Mouse (Mus musculus): ENCODE data around the gene Borcs6. TPM values are rescaled to one million over a fixed set of nuclear protein-coding genes. Genes with fewer than 3 reads are reported as not detected.
A peak's percentile ranks its signal among the peaks of the same experiment; 100 is the strongest.

The Borcs6 gene
- polyA plus RNA-seq, 1 experiment from 2014 or later, result 3.5 TPM

DNA sequence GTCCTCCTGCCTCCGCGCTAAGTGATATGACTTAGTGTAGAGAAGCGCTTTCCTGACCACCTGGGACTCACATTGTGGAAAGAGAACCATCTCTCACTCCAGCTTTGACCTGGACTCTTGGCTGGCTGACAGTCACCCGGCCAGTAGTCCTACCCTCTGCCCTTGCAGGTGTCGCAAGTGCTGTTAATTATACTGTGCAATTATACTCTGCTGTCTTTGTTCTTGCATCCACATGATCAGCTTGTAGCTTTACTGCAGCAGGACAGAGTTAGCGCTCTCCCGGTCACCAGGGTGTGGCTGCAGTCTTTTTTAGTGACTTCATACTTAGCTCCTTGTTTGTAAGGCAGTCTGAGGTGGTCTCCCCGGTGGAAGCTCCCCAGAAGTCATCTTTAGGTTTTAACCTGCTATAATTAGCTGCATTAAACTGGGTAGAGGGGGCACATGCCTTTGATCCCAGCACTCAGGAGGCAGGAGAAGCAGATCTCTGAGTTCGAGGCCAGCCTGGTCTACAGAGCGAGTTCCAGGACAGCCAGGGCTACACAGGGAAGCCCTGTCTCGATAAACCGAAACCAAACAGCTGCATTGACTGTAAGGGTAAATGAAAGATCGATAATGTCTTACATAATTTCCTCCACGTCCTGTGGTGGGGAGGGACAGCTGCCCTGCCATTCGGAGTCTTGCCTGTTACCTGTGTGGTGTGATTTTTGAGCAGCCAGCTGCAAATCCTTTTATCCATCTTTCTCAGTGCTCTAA is 20.8 kb downstream of the Borcs6 start:
- 74% methylated on average over 15 of the region's 15 CpGs for WGBS (ENCODE audit: insufficient replicate concordance)
- ATAC-seq (ENCODE audit: low read depth), result no peak; the same call in 1 of the 2 replicates
- Histone ChIP-seq H3K27me3 (no peaks in the 10 kb centered on the region), H3K9ac (no peak overlapping the region), H3K9me3 (replicated peaks) (no peaks in the 10 kb centered on the region), H3K27ac (no peak overlapping the region), H3K4me1 (replicated peaks) (peaks cover 7% of the 10 kb centered on the region; the same call in 1 of the 2 replicates), H3K4me3 (replicated peaks) (no peak overlapping the region), H3K36me3 (no peaks in the 10 kb centered on the region), H3K4me2 (no peak overlapping the region)
- no peak for DNase-seq

DNA sequence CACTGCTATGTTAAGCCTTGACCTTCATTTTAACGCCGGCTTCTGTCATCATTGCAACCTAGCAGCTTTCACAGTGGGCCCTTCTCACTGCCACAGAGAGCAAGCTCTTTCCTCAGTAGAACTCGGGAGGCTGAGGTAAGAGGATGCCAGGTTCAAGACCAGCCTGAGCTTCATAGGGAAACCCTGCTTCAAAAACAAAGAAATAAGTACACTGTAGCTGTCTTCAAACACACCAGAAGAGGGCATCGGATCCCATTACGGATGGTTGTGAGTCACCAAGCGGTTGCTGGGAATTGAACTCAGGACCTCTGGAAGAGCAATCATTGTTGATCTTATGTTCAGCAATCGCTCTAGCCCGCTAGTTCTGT is 21.3 kb downstream of the Borcs6 start:
- Histone ChIP-seq H3K27me3 (no peaks in the 10 kb centered on the region), H3K9me3 (replicated peaks) (no peaks in the 10 kb centered on the region), H3K4me1 (replicated peaks) (peaks cover 6% of the 10 kb centered on the region; the same call in 1 of the 2 replicates), H3K4me3 (replicated peaks) (no peak overlapping the region), H3K4me2 (no peak overlapping the region), H3K27ac (no peak overlapping the region), H3K36me3 (no peaks in the 10 kb centered on the region), H3K9ac (no peak overlapping the region)
- DNase-seq (no peak), ATAC-seq (ENCODE audit: low read depth) (no peak)
- WGBS (ENCODE audit: insufficient replicate concordance), result 74% methylated on average over 8 of the region's 8 CpGs

DNA sequence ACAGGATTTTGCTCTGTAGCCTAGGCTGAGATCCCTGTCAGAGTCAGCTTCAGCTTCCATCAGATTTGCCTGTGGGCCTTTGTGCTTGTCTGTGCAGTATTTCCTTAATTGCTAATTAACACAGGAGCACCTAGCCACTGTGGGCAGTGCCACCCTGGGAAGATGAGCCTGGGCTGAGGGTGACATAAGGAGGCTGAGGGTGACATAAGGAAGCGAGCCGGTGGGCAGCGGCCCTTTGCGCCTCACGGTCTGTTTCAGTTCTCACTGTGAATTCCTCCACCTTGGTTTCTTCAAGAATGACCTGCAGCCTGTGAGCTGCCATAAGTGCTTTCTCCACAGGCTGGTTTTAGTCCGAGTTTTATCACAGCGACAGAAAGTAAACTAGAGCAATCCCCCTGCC is 22.1 kb downstream of the Borcs6 start:
- H3K36me3 ChIP-seq, result no peaks in the 10 kb centered on the region
- DNase-seq, result no peak
- no peaks in the 10 kb centered on the region for H3K9me3 ChIP-seq (replicated peaks)
- H3K9ac ChIP-seq, result no peak overlapping the region
- H3K27ac ChIP-seq, result no peak overlapping the region
- no peaks in the 10 kb centered on the region for H3K27me3 ChIP-seq
- H3K4me3 ChIP-seq (replicated peaks), result no peak overlapping the region
- no peak overlapping the region for H3K4me2 ChIP-seq
- H3K4me1 ChIP-seq (replicated peaks), result 0 out of 2 replicates have a peak, but pooled peaks cover 6% of the 10 kb centered on the region
- WGBS (ENCODE audit: insufficient replicate concordance), result 79% methylated on average over 7 of the region's 7 CpGs
- ATAC-seq (ENCODE audit: low read depth), result no peak

DNA sequence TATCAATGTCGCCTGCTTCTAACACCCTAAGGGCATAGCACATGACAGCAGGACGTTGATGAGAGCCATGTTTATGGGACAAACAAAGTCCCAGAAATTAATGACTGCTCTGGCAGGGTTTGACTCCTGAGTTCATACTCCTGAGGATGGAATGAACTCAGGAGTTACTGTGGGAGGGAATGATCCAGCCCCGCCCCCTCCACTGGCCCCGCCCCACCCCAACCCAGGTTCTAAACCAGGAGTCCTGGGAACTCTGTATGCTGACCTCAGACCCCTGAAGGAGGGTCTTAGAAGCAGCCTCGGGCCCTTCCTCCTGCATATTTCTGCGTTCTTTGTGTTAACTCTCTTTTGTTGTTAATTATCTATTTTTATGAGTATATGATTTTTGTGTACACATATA is 26.1 kb downstream of the Borcs6 start:
- no peak overlapping the region for H3K27ac ChIP-seq

DNA sequence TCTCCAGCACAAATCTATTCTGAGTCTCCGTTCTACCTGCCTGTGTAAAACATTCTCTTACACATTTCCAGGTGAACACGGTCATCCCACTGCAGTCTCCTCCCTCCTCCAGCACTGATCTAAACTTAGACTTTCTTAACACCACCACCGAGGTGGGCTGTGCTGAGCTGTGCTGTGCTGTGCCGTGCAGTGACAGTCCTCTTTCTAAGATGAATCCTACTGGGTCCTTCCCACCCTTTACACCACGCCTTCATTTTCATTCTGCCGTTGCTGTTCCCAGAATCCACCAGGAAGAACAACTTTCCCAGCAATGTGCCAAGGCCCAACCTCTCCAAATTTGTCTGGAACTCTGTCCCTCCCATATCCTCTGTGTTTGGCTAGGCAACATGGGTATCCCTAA is 26.9 kb downstream of the Borcs6 start:
- H3K4me2 ChIP-seq, result no peak overlapping the region
- DNase-seq (no peak), ATAC-seq (ENCODE audit: low read depth) (no peak)
- H3K4me3 ChIP-seq (replicated peaks), result no peak overlapping the region
- H3K27me3 ChIP-seq, result no peaks in the 10 kb centered on the region
- H3K27ac ChIP-seq, result no peak overlapping the region
- peaks cover 37% of the 10 kb centered on the region for H3K4me1 ChIP-seq (replicated peaks)
- WGBS (ENCODE audit: insufficient replicate concordance), result 58% methylated on average over 6 of the region's 6 CpGs
- no peaks in the 10 kb centered on the region for H3K9me3 ChIP-seq (replicated peaks)
- H3K9ac ChIP-seq, result no peak overlapping the region
- peaks cover 21% of the 10 kb centered on the region for H3K36me3 ChIP-seq

More for the DNA sequence above, 26.1 kb downstream of the Borcs6 start:
- no peak overlapping the region for H3K4me3 ChIP-seq (replicated peaks)
- no peak overlapping the region for H3K4me2 ChIP-seq
- peaks cover 34% of the 10 kb centered on the region for H3K4me1 ChIP-seq (replicated peaks)
- H3K27me3 ChIP-seq, result no peaks in the 10 kb centered on the region
- WGBS (ENCODE audit: insufficient replicate concordance), result 58% methylated on average over 6 of the region's 6 CpGs
- no peaks in the 10 kb centered on the region for H3K9me3 ChIP-seq (replicated peaks)
- no peak for ATAC-seq (ENCODE audit: low read depth)
- no peak for DNase-seq
- no peak overlapping the region for H3K9ac ChIP-seq
- H3K36me3 ChIP-seq, result peaks cover 13% of the 10 kb centered on the region

DNA sequence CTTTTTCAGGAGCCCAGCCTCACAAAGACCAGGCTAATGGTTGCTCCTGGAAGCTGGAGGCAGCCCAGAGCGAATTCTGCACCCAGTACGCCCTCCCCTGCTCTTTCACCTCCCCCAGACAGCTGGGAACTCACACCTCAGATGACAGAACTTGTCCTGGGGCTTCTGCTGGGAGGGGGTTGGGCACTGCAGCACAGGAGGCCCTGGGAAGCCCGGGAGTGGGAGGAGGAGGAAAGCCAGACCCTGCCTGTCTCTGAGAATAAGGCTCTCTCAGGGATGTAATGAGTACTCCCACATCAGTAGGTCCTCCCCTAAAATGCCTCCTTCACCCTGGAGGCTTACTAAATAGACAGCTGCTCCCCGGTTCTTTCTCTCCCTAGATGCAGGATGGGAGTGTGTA is 27.6 kb downstream of the Borcs6 start:
- Histone ChIP-seq H3K4me1 (replicated peaks) (peaks cover 42% of the 10 kb centered on the region), H3K27me3 (no peaks in the 10 kb centered on the region), H3K4me2 (no peak overlapping the region), H3K27ac (peak overlapping the region; percentile 94; the same call in 1 of the 2 replicates), H3K36me3 (peaks cover 28% of the 10 kb centered on the region), H3K9me3 (replicated peaks) (no peaks in the 10 kb centered on the region), H3K9ac (0 out of 2 replicates have a peak overlapping the region, but pooled peaks have one; percentile 19), H3K4me3 (replicated peaks) (no peak overlapping the region)
- ATAC-seq (ENCODE audit: low read depth), result no peak
- no peak for DNase-seq
- WGBS (ENCODE audit: insufficient replicate concordance), result 56% methylated on average over 4 of the region's 4 CpGs

DNA sequence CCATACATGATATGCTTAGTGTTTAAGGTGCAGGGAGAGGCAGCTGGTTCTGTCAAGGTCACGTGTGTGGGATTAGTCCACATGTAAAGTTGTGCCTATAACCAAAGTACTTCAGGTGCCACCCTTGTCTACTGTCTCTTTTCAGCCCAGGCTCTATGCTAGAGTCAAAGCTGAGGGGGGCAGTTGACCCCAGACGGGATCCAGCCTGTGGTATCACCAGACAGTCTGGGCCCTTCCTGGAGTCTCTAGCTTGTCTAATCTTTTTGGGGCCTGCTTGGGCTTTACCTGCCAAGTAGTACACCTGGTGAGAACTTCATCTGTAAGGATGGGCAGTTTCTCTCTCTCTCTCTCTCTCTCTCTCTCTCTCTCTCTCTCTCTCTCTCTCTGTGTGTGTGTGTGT is 28.1 kb downstream of the Borcs6 start:
- Histone ChIP-seq H3K27me3 (no peaks in the 10 kb centered on the region), H3K36me3 (peaks cover 30% of the 10 kb centered on the region), H3K4me3 (replicated peaks) (peak overlapping the region; percentile 99; the same call in 1 of the 2 replicates), H3K4me1 (replicated peaks) (peaks cover 45% of the 10 kb centered on the region), H3K9me3 (replicated peaks) (no peaks in the 10 kb centered on the region), H3K27ac (peak overlapping the region; percentile 94; the same call in 1 of the 2 replicates), H3K4me2 (peak overlapping the region; percentile 98), H3K9ac (0 out of 2 replicates have a peak overlapping the region, but pooled peaks have one; percentile 19)
- WGBS (ENCODE audit: insufficient replicate concordance), result 58% methylated on average over 2 of the region's 2 CpGs
- DNase-seq (no peak), ATAC-seq (ENCODE audit: low read depth) (no peak)

DNA sequence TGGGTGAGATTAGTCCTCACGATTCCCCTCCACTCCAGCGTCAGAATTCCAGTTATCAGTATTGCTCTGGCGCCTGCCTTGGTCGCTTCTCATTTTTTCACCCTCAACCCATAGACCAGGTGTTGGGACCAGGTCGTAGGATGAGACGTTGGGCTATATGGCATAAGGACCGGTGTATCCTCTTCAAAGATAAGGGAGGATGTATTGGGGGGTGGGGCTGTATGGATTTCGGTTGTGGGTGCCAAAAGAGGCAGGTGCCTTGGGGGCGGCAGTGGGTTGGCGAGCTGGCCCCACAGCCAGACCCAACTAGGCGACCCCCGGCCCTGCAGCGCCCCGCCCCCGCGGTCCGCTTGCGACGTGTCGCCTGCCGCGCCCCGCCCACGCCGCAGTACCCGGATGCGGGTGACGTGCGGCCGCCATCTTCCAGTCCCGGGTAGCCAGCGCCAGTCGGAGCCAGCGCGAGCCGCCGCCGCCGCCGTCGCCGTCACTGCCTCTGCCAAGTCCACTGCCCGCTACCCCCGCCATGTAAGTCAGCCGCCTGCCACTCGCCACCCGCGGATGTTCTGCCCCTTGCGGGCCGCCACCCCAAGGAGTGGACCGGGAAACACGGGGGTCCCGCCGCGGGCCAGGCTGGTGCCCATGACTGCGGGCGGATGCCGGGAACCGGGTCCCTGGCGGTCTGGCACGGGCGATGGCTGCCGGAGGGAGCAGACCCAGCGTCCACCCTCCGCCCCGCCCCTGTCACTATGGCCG is 28.8 kb downstream of the Borcs6 start, which contains the start of gene Vamp2:
Gene Vamp2 (plus strand): TSS at position 388 of the 753 bp plus-strand sequence.
- Histone ChIP-seq H3K36me3 (peaks cover 34% of the 10 kb centered on the region), H3K9ac (peak within 1 kb of the TSS; percentile 100), H3K9me3 (replicated peaks) (no peaks in the 10 kb centered on the region), H3K4me3 (replicated peaks) (peak within 1 kb of the TSS; percentile 99), H3K4me2 (peak within 1 kb of the TSS; percentile 98), H3K27ac (peak within 1 kb of the TSS; percentile 94), H3K27me3 (no peaks in the 10 kb centered on the region), H3K4me1 (replicated peaks) (peaks cover 49% of the 10 kb centered on the region)
- WGBS (ENCODE audit: insufficient replicate concordance), result under 1% methylated on average over 63 of the region's 67 CpGs
- DNase-seq (peak; percentile 81), ATAC-seq (ENCODE audit: low read depth) (peak; percentile 57)

DNA sequence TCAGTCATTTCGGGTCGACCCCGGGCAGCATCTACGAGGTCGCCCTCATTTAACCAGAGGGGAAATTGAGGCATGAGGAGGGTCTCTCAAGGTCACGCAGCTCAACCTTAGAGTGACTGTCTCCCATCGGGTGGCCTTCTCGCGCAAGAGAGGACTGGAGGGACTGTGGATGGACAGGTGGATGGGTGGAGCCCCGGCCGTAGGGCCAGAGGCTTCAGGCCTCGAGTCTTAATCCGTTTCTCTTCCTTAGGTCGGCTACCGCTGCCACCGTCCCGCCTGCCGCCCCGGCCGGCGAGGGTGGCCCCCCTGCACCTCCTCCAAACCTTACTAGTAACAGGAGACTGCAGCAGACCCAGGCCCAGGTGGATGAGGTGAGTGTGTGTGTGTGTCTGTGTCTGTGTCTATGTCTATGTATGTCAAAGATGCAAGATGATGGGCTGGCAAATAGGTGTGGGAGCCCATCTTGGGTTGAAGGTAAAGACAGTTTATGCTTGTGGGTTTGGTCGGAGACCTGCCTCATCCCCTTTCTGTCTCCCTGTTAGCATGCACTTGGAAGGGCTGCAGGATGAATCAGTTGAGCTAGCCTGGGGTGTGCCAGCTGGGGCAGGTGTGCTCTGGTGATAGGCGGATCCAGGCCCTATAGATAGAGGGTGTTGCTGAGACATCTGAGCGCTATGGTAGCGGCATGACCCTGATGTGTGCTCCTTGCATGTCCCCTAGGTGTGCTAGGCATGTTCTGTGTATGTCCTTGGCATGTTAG is 29.5 kb downstream of the Borcs6 start:
- H3K4me1 ChIP-seq (replicated peaks), result peaks cover 53% of the 10 kb centered on the region
- peak overlapping the region; percentile 94 for H3K27ac ChIP-seq
- H3K36me3 ChIP-seq, result peaks cover 34% of the 10 kb centered on the region
- WGBS (ENCODE audit: insufficient replicate concordance), result 5% methylated on average over 25 of the region's 25 CpGs
- H3K27me3 ChIP-seq, result no peaks in the 10 kb centered on the region
- H3K9ac ChIP-seq, result peak overlapping the region; percentile 100
- ATAC-seq (ENCODE audit: low read depth) (peak; percentile 85), DNase-seq (peak; percentile 63)
- no peaks in the 10 kb centered on the region for H3K9me3 ChIP-seq (replicated peaks)
- peak overlapping the region; percentile 99 for H3K4me3 ChIP-seq (replicated peaks)
- peak overlapping the region; percentile 98 for H3K4me2 ChIP-seq

DNA sequence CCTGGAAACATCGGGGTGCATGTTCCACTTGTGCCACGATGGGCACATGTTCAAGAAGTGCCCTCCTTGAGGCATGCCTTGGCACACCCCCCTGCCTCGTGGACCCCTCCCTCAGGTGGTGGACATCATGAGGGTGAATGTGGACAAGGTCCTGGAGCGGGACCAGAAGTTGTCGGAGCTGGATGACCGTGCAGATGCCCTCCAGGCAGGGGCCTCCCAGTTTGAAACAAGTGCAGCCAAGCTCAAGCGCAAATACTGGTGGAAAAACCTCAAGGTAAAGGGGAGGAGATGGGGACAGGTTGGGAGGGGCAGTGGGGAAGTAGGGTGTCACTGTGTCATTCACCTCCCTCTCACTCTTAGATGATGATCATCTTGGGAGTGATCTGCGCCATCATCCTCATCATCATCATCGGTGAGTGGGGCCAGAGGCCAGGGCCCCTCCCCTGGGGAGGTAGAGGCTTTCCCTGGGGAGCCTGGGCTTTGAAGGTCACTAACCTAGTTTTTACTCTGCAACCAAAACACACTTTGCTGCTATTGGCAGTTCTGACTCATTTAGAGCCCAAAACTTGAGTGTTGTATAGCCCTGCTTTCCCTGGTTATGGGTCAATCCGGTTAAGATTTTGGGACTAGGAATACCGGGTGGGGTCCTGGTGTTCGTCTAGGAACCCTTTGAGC is 30.2 kb downstream of the Borcs6 start:
- peak overlapping the region; percentile 94 for H3K27ac ChIP-seq
- H3K4me2 ChIP-seq, result peak overlapping the region; percentile 98
- H3K4me3 ChIP-seq (replicated peaks), result peak overlapping the region; percentile 99
- H3K27me3 ChIP-seq, result no peaks in the 10 kb centered on the region
- peaks cover 59% of the 10 kb centered on the region for H3K4me1 ChIP-seq (replicated peaks)
- no peaks in the 10 kb centered on the region for H3K9me3 ChIP-seq (replicated peaks)
- WGBS (ENCODE audit: insufficient replicate concordance), result 79% methylated on average over 12 of the region's 12 CpGs
- peak overlapping the region; percentile 100 for H3K9ac ChIP-seq
- DNase-seq (no peak), ATAC-seq (ENCODE audit: low read depth) (no peak)
- H3K36me3 ChIP-seq, result peaks cover 34% of the 10 kb centered on the region

All from liver, embryonic 13.5 days (tissue).